Mouse (Mus musculus) erythroblast, embryonic 14.5 days (primary cell): ENCODE data around the gene Gm26661.

Source experiments
- GATA1 ChIP-seq: IDR thresholded peaks from 2 replicates; pipeline ENCODE4 v1.6.1; 2012; ENCODE audit warnings: low read length, inconsistent platforms, mixed read lengths
- TAL1 ChIP-seq: IDR thresholded peaks from 3 replicates; pipeline ENCODE4 v1.6.1; 2012; ENCODE audit warnings: low read length, inconsistent platforms, mixed read lengths

GRCm38 (mm10) chr14:7807711-7808110 is 16.3 kb downstream of the Gm26661 start:
- TF ChIP-seq GATA1 (no peak), TAL1 (no peak)
